Mouse (Mus musculus) left cerebral cortex, postnatal 25 days (tissue): Measurements from ENCODE around the gene Zranb3. TPM values are rescaled to one million over a fixed set of nuclear protein-coding genes. Genes with fewer than 3 reads are reported as not detected.
"Not testable (repeated sequence)": the region's sequence is repeated elsewhere in the genome, so short reads cannot be mapped to it uniquely, and the experiment has no call there.

ENCODE experiments used
- DNase-seq, 2 experiments: peaks; one replicate each; pipeline ENCODE4 v3.0.0; 2022; ENCODE audit warnings: low spot score in 2 of 2, mixed read lengths in 1 of 2
- intact Hi-C: fragments of 180-260 bp; cut with DNase I; formaldehyde crosslinking; loops from one replicate; pipeline ENCODE4 v1.15.1; 2025
- total RNA-seq, 2 experiments: library from RNA; stranded (reverse); gene quantifications; 2 replicates each; pipeline ENCODE4 v1.2.3; 2021

Gene Zranb3
- total RNA-seq, 2 experiments from 2014 or later, result 6.3 to 6.7 TPM

DNA sequence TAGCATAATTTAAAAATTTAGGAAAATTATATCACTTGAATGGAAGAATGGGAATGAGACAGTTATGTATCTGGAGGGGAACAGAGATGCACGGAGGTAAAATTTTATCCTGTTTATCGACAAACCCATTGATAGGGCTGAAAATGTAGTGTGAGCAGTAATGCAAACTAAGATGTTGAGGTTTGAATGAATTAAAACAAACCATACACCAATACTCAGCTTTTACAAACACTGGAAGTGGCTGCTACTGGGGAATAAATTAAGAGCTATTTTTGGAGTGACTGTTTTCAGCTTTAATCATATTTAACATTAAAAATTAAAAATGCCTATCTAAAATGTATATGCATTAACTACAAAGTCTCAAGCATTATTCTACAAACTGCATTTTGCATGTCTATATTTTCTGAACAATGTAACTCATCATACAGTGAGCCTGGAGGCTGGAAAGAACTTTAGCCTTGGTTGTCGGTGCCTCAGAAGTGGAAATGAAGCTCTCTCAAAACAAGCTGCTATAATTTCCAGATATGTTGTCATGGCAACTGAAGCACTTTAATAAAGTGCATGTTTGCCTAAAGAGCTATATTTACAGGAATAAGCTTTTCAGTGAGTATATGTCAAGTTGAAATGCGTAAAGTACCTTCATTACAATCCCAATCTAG, 99.0 kb downstream of the Zranb3 start:
- intact Hi-C loops, result no loop called here
- no peak for DNase-seq

DNA sequence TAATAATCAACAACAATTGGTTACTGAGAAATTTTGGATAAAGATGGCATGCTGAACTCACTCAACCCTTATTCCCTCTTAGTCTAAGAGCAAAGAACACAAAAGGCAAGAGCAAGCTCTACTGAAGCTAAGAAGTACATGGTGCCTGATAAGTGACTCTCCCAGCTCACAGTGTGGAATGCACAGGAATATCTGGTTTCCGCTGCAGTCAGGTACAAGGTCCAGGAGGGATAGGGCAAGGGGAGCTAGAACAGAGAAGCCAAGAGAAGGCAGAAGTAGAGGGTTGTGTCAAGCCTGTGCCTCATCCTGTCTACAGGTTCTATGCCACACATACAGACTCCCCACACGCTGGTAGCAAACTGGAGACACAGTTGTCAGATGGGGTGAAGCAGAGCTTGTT, 100.7 kb downstream of the Zranb3 start:
- intact Hi-C loops, result no loop called here
- DNase-seq, result no peak

DNA sequence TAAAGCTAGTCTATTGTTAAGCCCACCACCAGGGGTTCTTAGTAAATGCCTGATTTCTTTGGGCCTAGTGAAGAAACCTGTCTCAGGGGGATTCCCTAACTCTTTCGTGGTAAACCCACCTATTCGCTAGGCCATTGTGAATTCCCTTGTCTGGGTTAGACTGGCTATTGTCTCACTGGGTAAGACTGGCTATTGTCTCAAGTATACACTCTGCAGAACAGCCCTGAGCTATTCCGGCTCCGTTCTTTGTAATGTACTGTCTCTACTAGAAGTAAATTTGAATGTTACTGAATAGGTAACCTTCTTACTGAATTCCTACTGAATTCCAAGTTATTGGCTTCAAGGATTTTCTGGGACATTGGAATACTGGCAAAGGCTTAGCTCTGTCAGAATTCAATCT, 101.9 kb downstream of the Zranb3 start:
- DNase-seq, intact Hi-C loops: not testable (repeated sequence)

DNA sequence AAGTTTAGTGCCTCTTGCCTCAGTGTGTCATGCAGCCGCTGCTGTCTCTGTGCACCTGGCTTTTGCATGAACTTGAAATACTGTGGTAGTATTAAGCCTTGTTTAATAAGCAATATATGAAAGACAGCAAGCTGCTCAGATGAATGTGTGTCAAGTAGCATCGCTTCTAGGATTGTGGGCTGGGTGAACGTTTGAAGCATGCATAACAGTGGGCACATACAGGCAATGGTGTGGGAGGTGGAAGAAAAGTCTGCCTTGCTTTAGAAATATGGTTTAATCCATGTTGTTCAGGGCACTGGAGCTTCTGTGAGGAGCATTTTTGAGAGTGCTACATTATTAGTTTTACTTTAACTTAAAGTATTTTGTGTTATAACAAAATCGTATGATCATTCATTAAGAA, 109.0 kb downstream of the Zranb3 start:
- intact Hi-C loops, result no loop called here
- DNase-seq, result peak in 1 of 2 experiments; percentile 58

DNA sequence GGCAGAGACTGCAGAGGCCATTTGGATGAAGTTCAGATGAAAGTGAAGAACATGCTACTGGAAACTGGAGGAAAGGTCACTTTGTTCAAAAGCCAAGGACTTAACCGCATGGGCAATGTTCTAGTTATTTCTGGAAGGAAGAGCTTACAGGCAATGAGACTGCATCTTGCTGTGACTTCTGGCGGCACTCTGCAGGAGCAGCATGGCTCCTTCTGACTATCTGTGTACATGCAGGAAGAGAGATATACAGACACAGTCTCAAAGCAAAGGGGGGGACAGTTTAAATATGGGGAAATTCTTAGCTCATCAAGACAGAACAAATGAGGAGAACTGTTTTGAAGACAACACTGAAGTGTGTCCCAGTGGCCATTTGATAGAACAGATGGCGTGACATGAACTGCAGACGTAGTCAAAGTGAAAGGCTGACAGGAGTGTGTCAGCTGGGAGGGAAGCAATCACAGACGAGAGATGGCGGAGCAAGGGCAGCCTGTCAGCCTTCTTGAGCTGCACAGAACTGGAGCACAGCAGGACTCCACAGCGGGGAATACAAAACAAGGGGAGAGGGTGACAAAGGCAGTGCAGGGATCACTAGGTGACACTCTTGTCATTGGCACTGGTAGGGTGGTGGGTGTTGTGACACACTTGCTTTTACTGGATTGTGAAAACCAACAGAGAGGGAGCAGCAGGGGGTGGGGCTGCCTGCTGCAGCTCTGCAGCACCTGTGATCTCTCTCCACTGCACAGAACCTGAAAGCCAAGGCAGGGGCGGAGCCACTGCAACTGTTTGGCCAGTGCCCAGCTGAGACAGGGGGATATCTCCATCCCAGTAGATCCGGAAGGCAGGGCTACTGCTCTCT, 112.7 kb downstream of the Zranb3 start:
- DNase-seq, result no peak

DNA sequence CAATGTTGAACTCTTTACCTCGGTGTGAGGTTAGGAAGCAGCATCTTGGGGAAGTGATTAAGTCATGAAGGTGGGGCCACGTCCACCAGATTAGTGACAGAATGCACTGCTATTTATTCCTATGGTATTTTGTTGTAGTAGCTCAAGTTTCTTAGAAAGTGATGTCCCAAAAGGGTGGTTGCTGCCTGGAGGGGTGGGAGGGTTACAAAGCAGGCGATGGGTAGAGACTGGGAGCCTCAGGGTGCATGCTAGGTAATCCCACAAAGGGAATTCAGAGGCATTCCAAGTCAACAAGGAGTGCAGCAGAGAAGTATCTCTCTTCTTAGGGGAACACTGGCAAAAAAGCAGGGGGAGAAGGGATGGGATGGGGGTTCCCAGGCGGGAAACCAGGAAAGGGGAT, 113.5 kb downstream of the Zranb3 start:
- intact Hi-C loops, result no loop called here
- no peak for DNase-seq

More for the DNA sequence above, 112.7 kb downstream of the Zranb3 start:
- intact Hi-C loops, result no loop called here

DNA sequence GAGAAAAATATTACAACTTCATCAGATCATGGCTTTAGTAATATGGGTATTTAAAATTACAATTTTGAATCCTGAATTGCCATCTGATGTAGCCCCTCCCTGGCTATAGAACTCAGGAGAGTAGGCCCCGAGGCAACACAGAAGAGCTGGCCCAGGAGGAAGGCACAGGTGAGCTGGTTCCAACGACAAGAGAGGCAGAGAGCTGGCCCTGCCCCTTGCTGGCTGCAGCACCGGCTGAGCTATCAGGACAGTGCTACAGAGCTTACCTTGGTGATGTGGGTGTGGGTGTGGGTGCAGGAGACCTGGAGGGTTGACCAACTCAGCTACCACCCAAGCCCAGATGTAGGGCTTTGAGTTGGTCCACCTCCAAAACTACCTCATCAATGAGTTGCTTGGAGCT, 114.6 kb downstream of the Zranb3 start:
- intact Hi-C loops, result no loop called here
- no peak for DNase-seq

DNA sequence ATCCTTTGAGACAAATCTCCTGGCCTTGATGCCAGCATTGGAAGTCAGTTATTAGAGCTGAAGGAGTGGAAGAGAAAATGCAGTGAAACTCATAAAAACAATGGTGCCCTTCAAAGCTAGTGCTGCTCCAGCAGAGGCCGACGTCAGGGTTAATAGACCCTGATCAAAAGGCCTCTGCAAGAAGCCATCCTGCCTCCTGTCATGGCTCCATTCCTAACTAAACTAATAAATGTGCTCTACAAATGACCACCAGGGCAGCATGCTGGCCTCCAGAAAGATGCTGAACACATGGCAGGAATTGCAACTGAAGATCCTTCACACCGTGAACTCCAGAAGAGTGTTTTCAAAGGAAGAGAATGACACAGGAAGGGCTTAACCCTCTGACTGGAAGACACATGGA, 117.5 kb downstream of the Zranb3 start:
- intact Hi-C loops, result no loop called here
- no peak for DNase-seq

DNA sequence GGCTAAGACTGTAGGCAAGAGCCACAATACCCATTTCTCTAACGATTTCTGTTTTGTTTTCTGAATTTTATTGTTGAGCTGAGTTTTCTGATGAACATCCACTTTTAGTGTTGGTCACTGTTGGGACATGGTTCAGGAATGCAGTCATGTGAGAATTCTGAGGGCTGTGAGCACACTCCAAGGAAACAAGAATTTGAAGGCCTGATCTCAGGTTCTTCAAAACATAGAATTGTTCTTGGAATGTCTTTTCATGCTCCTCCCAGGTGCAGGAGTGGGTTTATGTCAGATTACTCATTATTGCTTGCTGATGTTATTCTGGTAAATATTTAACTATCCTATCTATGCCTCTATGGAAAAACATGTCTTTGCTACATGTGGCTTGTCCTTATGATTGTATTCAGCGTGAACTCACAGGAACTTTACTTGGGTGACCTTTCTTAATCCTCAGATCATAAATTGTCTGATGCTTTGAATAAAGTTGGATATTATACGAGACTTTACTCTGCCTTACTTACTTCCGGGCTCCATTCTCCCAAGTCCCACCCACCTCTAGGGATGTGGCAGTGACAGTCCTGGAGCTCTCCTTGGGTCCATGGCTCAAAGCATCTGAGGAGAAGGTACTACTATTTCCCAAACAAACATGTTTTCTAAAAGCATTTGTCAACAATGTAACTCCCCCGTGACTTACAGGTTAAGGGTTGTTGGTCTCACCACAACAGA, 119.4 kb downstream of the Zranb3 start:
- DNase-seq, result no peak
- intact Hi-C loops, result no loop called here

DNA sequence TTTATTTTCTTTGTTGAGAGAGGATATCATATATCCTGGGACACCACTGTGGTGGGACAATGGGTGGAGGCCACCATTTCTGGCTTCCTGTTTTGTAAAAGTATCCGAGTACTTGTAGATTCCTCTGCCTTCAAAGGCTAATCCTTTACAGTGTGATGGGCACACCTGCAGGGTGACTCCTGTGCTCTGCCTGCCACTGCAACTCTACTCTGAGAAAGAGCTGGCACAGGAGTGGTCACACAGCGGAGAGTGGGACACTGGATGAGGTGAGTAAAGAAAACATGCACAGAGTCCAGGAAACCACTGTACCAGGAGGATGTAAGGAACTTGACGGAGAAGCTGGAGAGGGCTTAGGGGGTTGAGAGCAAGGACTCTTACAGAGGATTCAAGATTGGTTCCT, 120.6 kb downstream of the Zranb3 start:
- DNase-seq, result no peak
- intact Hi-C loops, result no loop called here

DNA sequence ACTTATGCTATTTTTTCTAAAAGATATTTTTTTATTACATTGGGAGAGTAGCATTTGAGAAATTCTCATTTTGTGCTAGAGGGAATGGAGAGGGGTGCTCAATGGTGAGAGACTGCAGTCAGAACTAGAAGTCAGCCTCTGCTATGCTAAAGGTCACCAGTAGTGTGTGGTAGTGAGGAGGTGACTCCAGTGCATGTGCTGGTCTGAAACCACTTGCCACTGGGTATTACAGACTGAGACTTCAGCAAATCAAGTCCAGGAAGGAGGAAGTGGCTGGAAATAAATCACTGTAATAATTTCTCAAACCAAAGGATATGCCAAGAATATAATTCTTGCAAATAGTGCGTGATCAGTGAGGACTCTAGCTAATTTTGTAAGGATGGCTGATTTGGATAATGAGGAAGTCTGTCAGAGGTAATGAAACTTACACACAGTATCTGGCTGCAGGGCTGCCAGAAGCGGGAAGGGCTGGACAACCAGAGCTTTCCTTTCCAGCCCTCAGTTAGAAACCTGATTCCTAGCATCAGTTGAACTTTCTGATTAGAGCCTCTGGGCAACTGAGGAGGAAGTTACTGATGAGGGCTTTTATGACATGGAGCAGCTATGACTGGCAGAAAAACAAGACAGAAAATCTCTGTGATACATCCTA, 121.8 kb downstream of the Zranb3 start:
- intact Hi-C loops, result no loop called here
- DNase-seq, result no peak

DNA sequence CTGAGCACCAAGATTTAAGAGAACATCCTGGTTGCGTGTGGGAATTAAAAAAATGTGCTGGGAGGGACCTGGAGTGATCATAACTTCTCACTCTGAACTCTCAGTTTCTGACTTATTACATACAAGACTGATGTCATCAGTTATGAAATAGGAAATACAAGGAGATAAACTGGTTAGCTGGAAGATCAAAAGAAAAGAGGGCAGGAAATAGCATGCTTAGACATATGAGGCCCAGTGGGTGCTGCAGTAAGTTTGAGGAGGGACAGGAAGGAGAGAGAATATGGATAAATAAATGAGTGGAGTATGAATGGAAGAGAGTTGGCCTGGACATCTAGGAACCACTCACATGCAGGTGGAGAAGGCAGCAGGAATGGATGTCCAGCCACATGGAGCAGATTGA, 124.7 kb downstream of the Zranb3 start:
- no peak for DNase-seq
- intact Hi-C loops, result no loop called here

DNA sequence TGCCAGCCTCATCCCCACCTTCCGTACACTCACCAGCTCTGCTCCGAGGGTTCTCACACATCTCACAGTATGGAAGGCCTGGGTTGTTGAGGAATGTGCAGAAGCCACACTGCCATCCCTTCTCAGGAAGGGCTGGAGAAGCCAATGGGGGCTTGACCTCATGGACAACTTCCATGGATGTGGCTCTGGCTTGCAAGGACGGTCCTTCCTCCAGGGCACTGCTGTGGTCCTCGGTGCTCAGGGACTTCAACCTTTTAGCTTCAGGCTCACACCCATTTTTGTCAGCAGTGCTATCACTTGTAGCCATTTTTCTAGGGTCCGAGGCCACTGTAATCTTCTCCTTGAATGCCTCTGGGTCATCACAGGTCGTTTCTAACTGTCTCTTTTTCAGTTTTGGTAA, 126.7 kb downstream of the Zranb3 start:
- intact Hi-C loops, result loop anchor here (2.0 kb wide), 1 partner anchor 17 kb away; no protein-coding TSS in a partner anchor
- DNase-seq, result no peak

DNA sequence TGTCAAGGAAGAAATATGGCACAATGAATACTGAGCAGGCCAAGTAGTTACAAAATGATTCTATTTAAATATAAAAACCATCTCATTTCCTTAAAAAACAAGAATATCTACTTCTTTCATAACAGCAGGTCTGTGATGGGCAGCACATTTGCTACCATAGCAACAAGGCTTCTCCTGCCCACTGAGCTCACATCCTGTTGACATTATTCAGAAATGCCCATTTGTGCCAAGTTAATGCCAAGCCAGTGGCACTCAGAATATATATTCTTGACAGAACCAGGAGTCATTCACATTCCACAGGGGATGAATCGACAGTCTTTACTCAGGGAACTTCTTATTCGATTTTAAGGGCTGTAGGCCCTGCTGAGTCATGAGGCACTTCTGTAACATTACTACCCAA, 127.2 kb downstream of the Zranb3 start:
- DNase-seq, result peak; percentile 45 to 91
- intact Hi-C loops, result loop anchor here (1.0 to 2.0 kb wide), 3 partner anchors 17 to 55 kb away; no protein-coding TSS in a partner anchor

DNA sequence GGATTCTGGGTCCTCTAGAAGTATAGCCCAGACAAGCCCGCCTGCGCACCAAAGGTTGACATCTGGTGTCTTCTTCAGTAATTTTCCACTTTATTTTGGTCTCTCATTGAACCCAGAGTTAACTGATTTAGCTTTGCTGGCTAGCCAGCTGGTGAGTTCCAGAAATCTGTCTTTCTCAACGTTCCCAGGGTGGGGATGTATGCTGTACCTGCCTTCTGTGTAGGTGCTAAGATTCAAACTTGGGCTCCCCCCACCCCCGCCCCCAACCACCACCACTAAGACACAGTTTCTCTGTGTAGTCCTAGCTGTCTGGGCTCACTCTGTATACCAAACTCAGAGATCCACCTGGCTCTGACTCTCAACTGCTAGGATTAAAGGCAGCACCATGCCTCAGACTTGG, 128.8 kb downstream of the Zranb3 start:
- peak in 1 of 2 experiments; percentile 35 for DNase-seq
- intact Hi-C loops, result loop anchor here (2.0 kb wide), 1 partner anchor 57 kb away; no protein-coding TSS in a partner anchor

DNA sequence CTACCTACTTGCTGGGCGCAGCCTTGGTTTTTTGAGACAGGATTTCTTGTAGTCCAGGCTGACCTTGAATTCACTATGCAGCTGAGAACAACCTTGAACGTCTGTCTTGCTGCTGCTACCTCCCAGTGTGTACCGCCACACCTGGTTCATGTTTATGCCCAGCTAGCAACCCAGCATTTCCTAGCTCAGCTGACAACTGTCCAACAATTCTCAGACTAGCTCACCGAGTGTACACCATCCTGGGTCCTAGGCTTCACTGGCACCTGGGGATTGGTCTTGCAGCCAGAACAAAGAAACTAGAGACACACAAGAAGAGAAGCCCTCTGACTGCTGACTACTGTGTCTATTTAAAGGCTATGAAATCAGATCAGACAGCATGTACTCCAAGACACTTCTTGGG, 132.0 kb downstream of the Zranb3 start:
- DNase-seq, result no peak
- intact Hi-C loops, result no loop called here

DNA sequence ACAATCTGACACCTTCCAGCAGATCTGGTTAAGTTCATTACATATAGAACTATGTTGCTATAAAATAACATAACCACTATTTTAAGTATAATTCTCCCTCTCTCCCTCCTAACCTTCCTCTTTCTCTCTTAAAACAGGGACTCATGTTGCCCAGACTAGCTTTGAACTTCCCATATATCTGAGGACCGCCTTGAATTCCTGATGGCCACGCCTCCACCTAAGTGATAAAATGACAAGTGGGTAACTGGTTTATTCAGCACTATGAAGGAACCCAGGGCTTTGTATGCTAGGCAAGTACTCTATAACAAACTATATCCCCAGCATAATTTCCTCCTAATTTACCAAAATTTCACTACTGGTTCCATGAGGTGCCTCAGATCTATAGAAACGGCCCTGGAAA, 139.5 kb downstream of the Zranb3 start:
- intact Hi-C loops, result no loop called here
- DNase-seq, result no peak

DNA sequence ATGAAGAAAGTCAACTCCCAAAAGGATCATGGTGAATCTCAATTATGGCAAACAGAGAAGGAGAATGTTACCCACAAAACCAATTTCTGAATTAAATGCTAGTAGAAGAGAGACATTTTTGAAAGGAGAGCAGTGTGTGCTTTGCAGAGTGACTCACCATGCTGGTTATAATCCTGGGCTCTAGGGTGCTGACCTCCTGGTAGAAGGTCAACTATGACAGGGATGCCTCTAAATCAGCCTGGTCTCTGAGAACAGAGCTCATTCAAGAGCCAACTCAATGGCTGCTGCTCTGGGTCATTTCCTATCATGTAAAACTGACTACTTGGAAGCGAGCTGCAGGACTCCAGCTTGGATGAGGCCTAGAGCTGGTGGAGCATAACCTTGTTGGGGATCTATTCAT, 141.7 kb downstream of the Zranb3 start:
- intact Hi-C loops, result no loop called here
- no peak for DNase-seq

DNA sequence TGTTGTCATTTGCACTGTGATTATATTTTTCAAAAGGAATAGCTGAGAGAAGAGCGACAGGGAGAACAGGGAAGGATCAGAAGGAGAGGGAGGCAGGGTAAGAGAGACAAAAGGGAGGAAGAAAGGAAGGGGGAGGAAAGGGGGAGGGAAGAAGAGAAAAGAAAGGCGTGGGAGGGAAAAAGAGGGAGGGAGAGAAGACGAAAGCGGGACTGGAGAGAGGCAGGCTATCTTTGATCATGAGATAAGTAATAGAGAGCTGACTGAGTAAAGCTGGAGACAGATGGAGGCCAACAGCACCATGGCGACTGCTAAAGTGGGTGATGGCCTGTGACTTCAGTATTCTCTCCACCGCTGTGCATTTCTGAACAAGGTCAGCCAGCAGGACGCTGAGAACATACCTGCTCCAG, 143.5 kb downstream of the Zranb3 start:
- DNase-seq, result peak in 1 of 2 experiments; percentile 57
- intact Hi-C loops, result loop anchor here (2.0 to 5.0 kb wide), 3 partner anchors 17 to 118 kb away; no protein-coding TSS in a partner anchor

DNA sequence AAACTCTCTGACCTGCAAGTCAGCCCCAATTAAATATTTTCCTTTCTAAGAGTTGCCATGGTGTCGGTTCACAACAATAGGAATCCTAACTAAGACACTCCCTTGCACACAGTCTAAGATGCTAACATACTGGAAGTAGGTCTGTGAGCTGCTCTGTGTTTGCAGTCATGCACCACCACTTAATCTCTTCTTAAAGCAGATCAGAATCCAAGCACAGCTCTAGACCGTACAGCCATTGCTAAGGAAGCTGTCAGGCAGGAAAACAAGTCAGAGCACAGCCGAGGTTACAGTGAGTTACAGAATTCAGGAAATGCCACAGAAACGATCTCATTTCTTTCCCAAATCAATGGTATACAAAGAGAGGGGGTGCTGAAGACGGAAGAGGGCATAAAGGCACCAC, 144.0 kb downstream of the Zranb3 start:
- intact Hi-C loops, result loop anchor here (2.0 to 5.0 kb wide), 3 partner anchors 18 to 118 kb away; no protein-coding TSS in a partner anchor
- no peak for DNase-seq
